Mouse (Mus musculus): ENCODE measurements at regions not wholly inside any gene's neighbourhood (a gene's known extent, or its start where the extent isn't known, plus 50 kb on each side); places are given as distances from the start of the nearest gene placed in this dataset.

GRCm38 (mm10) chr16:81138583-81138982, 61.9 kb upstream of the Ncam2 start:
- 78% methylated on average over 2 of the region's 2 CpGs for WGBS
- H3K9me3 ChIP-seq = no peaks in the 10 kb centered on the region
- H3K27ac ChIP-seq = no peak overlapping the region
- H3K27me3 ChIP-seq (ENCODE audit: insufficient read depth, poor library complexity, severe bottlenecking) = no peaks in the 10 kb centered on the region
- no peaks in the 10 kb centered on the region for H3K4me1 ChIP-seq (replicated peaks)
- no peak overlapping the region for H3K4me3 ChIP-seq
- peak; percentile 3 for DNase-seq (ENCODE audit: low spot score)
- no peaks in the 10 kb centered on the region for H3K36me3 ChIP-seq

- H3K27ac ChIP-seq = no peak overlapping the region
- no peaks in the 10 kb centered on the region for H3K27me3 ChIP-seq (ENCODE audit: insufficient read depth, poor library complexity, severe bottlenecking)
- H3K9me3 ChIP-seq = no peaks in the 10 kb centered on the region
- DNase-seq (ENCODE audit: low spot score) = no peak
- H3K36me3 ChIP-seq = no peaks in the 10 kb centered on the region
- H3K4me3 ChIP-seq = no peak overlapping the region
- no peaks in the 10 kb centered on the region for H3K4me1 ChIP-seq (replicated peaks)
Measured at GRCm38 (mm10) chr16:81146019-81146418, 54.5 kb upstream of the Ncam2 start.

- H3K4me3 ChIP-seq = no peak overlapping the region
- H3K9me3 ChIP-seq = no peaks in the 10 kb centered on the region
- no peaks in the 10 kb centered on the region for H3K36me3 ChIP-seq
- no peaks in the 10 kb centered on the region for H3K4me1 ChIP-seq (replicated peaks)
- H3K27ac ChIP-seq = no peak overlapping the region
- no peaks in the 10 kb centered on the region for H3K27me3 ChIP-seq (ENCODE audit: insufficient read depth, poor library complexity, severe bottlenecking)
- no peak for DNase-seq (ENCODE audit: low spot score)
- WGBS = 88% methylated on average over 4 of the region's 4 CpGs
Measured at GRCm38 (mm10) chr16:81149491-81149890, 51.0 kb upstream of the Ncam2 start.
